Mouse (Mus musculus): ENCODE results near the gene Nr1i2. TPM values are rescaled to one million over a fixed set of nuclear protein-coding genes. Genes with fewer than 3 reads are reported as not detected.

Nr1i2 gene
- total RNA-seq, 4 experiments from 2014 or later, result not detected

DNA sequence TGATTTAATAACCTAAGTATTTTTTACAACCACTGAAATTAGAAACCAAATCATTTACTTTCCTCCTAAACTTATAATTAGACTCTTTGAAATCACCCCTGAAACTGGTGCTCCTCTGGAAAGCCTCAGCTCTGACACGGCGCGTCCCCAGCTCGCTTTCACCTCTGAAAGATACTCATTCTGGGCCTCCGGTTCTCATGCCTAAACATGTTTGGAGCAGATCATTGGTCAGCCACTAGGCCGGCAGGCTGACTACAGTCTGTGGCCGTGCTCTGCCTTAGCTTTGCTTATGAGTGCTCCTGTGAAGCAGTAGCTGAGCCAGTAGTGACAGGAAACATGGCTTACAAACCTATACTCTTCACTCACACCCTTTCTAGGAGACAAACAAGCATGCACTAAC is 89.4 kb downstream of the Nr1i2 start:
- no peak for DNase-seq (ENCODE audit: low spot score in 2 of 2)

Other genes with a start within 250 kb of the Nr1i2 start
- 10 to 100 TPM; 63.7 to 77.1 (median 71.3) TPM for gene Gsk3b, start 205.8 kb downstream of the Nr1i2 start, total RNA-seq (2022)
- gene Maats1, start 47.3 kb upstream of the Nr1i2 start, total RNA-seq (2022), result not detected
- 100 to 1,000 TPM; 115 to 194 (median 149) TPM for gene Cox17, start 52.2 kb upstream of the Nr1i2 start, total RNA-seq (2022)
- not detected for gene Gm21987, start 52.2 kb upstream of the Nr1i2 start, total RNA-seq (2022)
- gene Popdc2, start 67.4 kb upstream of the Nr1i2 start, total RNA-seq (2022), result 10 to 100 TPM; 55.3 to 81.4 (median 68.5) TPM
- gene Pla1a, start 138.3 kb upstream of the Nr1i2 start, total RNA-seq (2022), result 1 to 10 TPM; 2.5 to 4.7 (median 3.6) TPM
- gene Adprh, start 157.9 kb upstream of the Nr1i2 start, total RNA-seq (2022), result 10 to 100 TPM; 17.3 to 17.5 (median 17.4) TPM
- under 1 TPM in 2 of 4 experiments, not detected in 2; 0.12 to 0.22 TPM for gene Cd80, start 160.7 kb upstream of the Nr1i2 start, total RNA-seq (2022)
- gene Timmdc1, start 227.8 kb upstream of the Nr1i2 start, total RNA-seq (2022), result 10 to 100 TPM; 42.4 to 50.3 (median 43.5) TPM